Mouse (Mus musculus) MEL (cell line): ENCODE measurements around the gene AC134908.4. TPM values are rescaled to one million over a fixed set of nuclear protein-coding genes. Genes with fewer than 3 reads are reported as not detected.
A peak's percentile ranks its signal among the peaks of the same experiment; 100 is the strongest.

ENCODE experiments used
- DNase-seq: peaks from one replicate; pipeline ENCODE4 v3.0.0; 2011; ENCODE audit warnings: low read depth, low spot score
- H3K27ac ChIP-seq: 2 replicates; pipeline ENCODE4 v1.5.1; 2012; ENCODE audit warnings: low read depth, mild to moderate bottlenecking, control low read depth, low read length, moderate library complexity; ENCODE audit not compliant: control insufficient read depth
- H3K27me3 ChIP-seq, 2 experiments: fragments of 150-350 bp in 1 of 2; sonication (generic) in 1 of 2; 2 replicates each; pipeline ENCODE4 v1.6.1; 2012; ENCODE audit warnings: low read length in 2 of 2, mild to moderate bottlenecking in 2 of 2, improper control_type of control experiment in 1 of 2, moderate library complexity in 1 of 2; ENCODE audit not compliant: insufficient read depth in 2 of 2, control insufficient read depth in 1 of 2
- H3K36me3 ChIP-seq, 2 experiments: 2 replicates each; pipeline ENCODE4 v1.6.1; 2012 to 2014; ENCODE audit warnings: low read length in 2 of 2, improper control_type of control experiment in 1 of 2, inconsistent platforms in 1 of 2, mild to moderate bottlenecking in 1 of 2; ENCODE audit not compliant: insufficient read depth in 2 of 2, control insufficient read depth in 1 of 2
- H3K4me1 ChIP-seq, 2 experiments: fragments of 150-350 bp in 1 of 2; sonication (generic) in 1 of 2; 2 replicates each; pipeline ENCODE4 v1.6.1; 2012; ENCODE audit warnings: low read length in 2 of 2, improper control_type of control experiment in 1 of 2, mild to moderate bottlenecking in 1 of 2; ENCODE audit not compliant: insufficient read depth in 2 of 2, control insufficient read depth in 1 of 2
- H3K4me3 ChIP-seq, 2 experiments: fragments of 150-350 bp in 1 of 2; sonication (generic) in 1 of 2; 2 replicates each; pipeline ENCODE4 v1.5.1; 2012; ENCODE audit warnings: low read depth in 2 of 2, low read length in 2 of 2, mild to moderate bottlenecking in 2 of 2, moderate library complexity in 2 of 2, control low read depth in 1 of 2, improper control_type of control experiment in 1 of 2; ENCODE audit not compliant: control insufficient read depth in 1 of 2, insufficient read depth in 1 of 2
- H3K79me2 ChIP-seq: 2 replicates; pipeline ENCODE4 v1.6.1; 2012; ENCODE audit warnings: mild to moderate bottlenecking, low read length, moderate library complexity; ENCODE audit not compliant: control insufficient read depth, poor library complexity, insufficient read depth
- H3K9ac ChIP-seq: 2 replicates; pipeline ENCODE4 v1.6.1; 2012; ENCODE audit warnings: low read depth, mild to moderate bottlenecking, control low read depth, low read length, moderate library complexity; ENCODE audit not compliant: control insufficient read depth, poor library complexity, severe bottlenecking
- H3K9me3 ChIP-seq: fragments of 150-350 bp; sonication (generic); replicated peaks from 2 replicates; pipeline ENCODE4 v1.6.1; 2012; ENCODE audit warnings: mild to moderate bottlenecking, low read length, improper control_type of control experiment, moderate library complexity; ENCODE audit not compliant: insufficient read depth
- CHD1 ChIP-seq: IDR thresholded peaks from 2 replicates; pipeline ENCODE4 v1.6.1; 2012; ENCODE audit warnings: low read depth, mild to moderate bottlenecking, inconsistent platforms, low read length, improper control_type of control experiment
- CHD2 ChIP-seq: IDR thresholded peaks from 2 replicates; pipeline ENCODE4 v1.6.1; 2011; ENCODE audit warnings: low read length, improper control_type of control experiment
- ELF1 ChIP-seq: IDR thresholded peaks from 2 replicates; pipeline ENCODE4 v1.6.1; 2014; ENCODE audit warnings: low read depth, mild to moderate bottlenecking, inconsistent platforms, low read length, improper control_type of control experiment, moderate library complexity
- EP300 ChIP-seq, 2 experiments: IDR thresholded peaks; 2 replicates each; pipeline ENCODE4 v1.6.1; 2011; ENCODE audit warnings: improper control_type of control experiment in 2 of 2, low read length in 2 of 2, low read depth in 1 of 2, mild to moderate bottlenecking in 1 of 2
- HCFC1 ChIP-seq: IDR thresholded peaks from 2 replicates; pipeline ENCODE4 v1.6.1; 2012; ENCODE audit warnings: low read depth, mild to moderate bottlenecking, inconsistent platforms, low read length, improper control_type of control experiment, moderate library complexity
- JUND ChIP-seq: IDR thresholded peaks from 2 replicates; pipeline ENCODE4 v1.6.1; 2011; ENCODE audit warnings: low read depth, mild to moderate bottlenecking, improper control_type of control experiment, low read length
- MAFK ChIP-seq: IDR thresholded peaks from 2 replicates; pipeline ENCODE4 v1.6.1; 2011; ENCODE audit warnings: low read depth, mild to moderate bottlenecking, low read length, improper control_type of control experiment, borderline replicate concordance
- MAZ ChIP-seq: IDR thresholded peaks from 2 replicates; pipeline ENCODE4 v1.6.1; 2012; ENCODE audit warnings: low read depth, mild to moderate bottlenecking, inconsistent platforms, low read length, improper control_type of control experiment
- MYC ChIP-seq: IDR thresholded peaks from 2 replicates; pipeline ENCODE4 v1.6.1; 2011; ENCODE audit warnings: low read depth, mild to moderate bottlenecking, low read length, improper control_type of control experiment, moderate library complexity
- NELFE ChIP-seq: IDR thresholded peaks from 2 replicates; pipeline ENCODE4 v1.6.1; 2011; ENCODE audit warnings: low read depth, low read length, improper control_type of control experiment
- POLR2A ChIP-seq, 2 experiments: IDR thresholded peaks; 2 replicates each; pipeline ENCODE4 v1.6.1; 2011 to 2012; ENCODE audit warnings: low read length in 2 of 2, mild to moderate bottlenecking in 2 of 2, control low read depth in 1 of 2, improper control_type of control experiment in 1 of 2, low read depth in 1 of 2, moderate library complexity in 1 of 2; ENCODE audit not compliant: control insufficient read depth in 1 of 2, insufficient read depth in 1 of 2, poor library complexity in 1 of 2
- POLR2AphosphoS2 ChIP-seq: IDR thresholded peaks from 2 replicates; pipeline ENCODE4 v1.6.1; 2011; ENCODE audit warnings: low read length, improper control_type of control experiment
- SIN3A ChIP-seq: IDR thresholded peaks from 2 replicates; pipeline ENCODE4 v1.6.1; 2012; ENCODE audit warnings: low read length, improper control_type of control experiment, inconsistent platforms
- TAL1 ChIP-seq: IDR thresholded peaks from 2 replicates; pipeline ENCODE4 v1.6.1; 2012; ENCODE audit warnings: mild to moderate bottlenecking, inconsistent platforms, low read length, moderate library complexity, mixed read lengths
- USF1 ChIP-seq: IDR thresholded peaks from 2 replicates; pipeline ENCODE4 v1.6.1; 2014; ENCODE audit warnings: low read depth, mild to moderate bottlenecking, inconsistent platforms, low read length, improper control_type of control experiment, moderate library complexity
- USF2 ChIP-seq, 2 experiments: IDR thresholded peaks; 2 replicates each; pipeline ENCODE4 v1.6.1; 2011 to 2012; ENCODE audit warnings: improper control_type of control experiment in 2 of 2, low read length in 2 of 2, borderline replicate concordance in 1 of 2, inconsistent platforms in 1 of 2, low read depth in 1 of 2, mild to moderate bottlenecking in 1 of 2; ENCODE audit not compliant: insufficient read depth in 1 of 2
- ZC3H11A ChIP-seq: IDR thresholded peaks from 2 replicates; pipeline ENCODE4 v1.6.1; 2012; ENCODE audit warnings: low read depth, mild to moderate bottlenecking, inconsistent platforms, low read length, improper control_type of control experiment
- ZKSCAN1 ChIP-seq: IDR thresholded peaks from 2 replicates; pipeline ENCODE4 v1.6.1; 2012; ENCODE audit warnings: low read depth, mild to moderate bottlenecking, inconsistent platforms, low read length, improper control_type of control experiment, moderate library complexity
- polyA plus RNA-seq, 2 experiments: library from polyadenylated mRNA; stranded (reverse) in 1 of 2; unstranded in 1 of 2; fragments of >175 nt in 1 of 2; fragments of >200 nt in 1 of 2; gene quantifications; 2 replicates each; pipeline versions ENCODE4 v1.2.1 to v1.2.4; 2012; ENCODE audit warnings: low replicate concordance in 2 of 2, low read depth in 1 of 2; ENCODE audit not compliant: insufficient read length in 2 of 2, insufficient read depth in 1 of 2, missing spikeins in 1 of 2
- total RNA-seq: library from RNA; depleted of rRNA; stranded (reverse); fragments of 300-350 nt; gene quantifications from 2 replicates; pipeline ENCODE4 v1.2.3, GENCODE M21; 2012

Gene AC134908.4
- total and polyA plus RNA-seq, 3 experiments: 0.92 TPM; not detected in 2

DNA sequence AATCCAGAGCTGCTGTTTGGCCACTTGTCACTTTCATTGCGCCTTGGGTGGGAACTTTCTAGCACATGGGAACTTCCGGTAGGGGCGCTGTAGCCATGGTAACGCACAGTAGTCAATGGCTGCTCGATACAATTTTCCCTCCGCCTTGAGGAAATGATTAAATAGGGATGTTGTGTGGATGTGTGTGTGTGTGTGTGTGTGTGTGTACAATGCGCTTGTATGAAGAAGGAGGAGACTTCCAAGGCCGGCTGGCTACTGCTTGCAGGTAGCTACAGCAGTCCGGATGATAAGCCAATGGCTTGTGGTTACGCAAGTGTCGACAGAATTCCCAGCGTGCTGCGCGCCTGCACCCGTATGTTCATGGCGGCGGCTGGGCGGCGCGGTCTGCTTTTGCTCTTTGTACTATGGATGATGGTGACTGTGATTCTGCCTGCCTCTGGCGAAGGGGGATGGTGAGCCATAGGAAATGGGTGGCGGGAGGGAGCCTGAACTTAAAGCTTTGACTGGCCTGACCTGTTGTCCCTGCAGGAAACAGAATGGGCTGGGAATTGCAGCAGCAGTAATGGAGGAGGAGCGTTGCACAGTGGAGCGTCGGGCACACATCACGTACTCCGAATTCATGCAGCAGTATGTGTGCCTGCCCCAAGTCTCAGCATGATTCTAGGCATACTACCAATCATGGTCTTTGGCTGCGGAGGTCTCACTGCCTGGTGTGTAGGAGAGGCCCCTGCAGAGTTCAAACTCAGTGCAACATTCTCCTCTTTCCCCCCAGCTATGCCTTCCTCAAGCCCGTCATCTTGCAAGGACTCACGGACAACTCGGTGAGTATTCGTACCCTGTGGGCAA is 33.5 kb upstream of the AC134908.4 start, which contains the start of gene Jmjd8 (continued):
- TF ChIP-seq ELF1: peak; percentile 71
- TF ChIP-seq HCFC1: peak; percentile 84
- TF ChIP-seq USF1: 0 out of 2 replicates have a peak, but pooled peaks have one; percentile 36
- TF ChIP-seq POLR2A (IDR thresholded peaks at IDR 0.05; ENCODE audit: control insufficient read depth in 1 of 2, insufficient read depth in 1 of 2, low read depth in 1 of 2, low read length in 2 of 2, poor library complexity in 1 of 2): peak; percentile 83 to 84; a peak in 2 of 4 replicates
- no peak for TF ChIP-seq ZC3H11A

DNA sequence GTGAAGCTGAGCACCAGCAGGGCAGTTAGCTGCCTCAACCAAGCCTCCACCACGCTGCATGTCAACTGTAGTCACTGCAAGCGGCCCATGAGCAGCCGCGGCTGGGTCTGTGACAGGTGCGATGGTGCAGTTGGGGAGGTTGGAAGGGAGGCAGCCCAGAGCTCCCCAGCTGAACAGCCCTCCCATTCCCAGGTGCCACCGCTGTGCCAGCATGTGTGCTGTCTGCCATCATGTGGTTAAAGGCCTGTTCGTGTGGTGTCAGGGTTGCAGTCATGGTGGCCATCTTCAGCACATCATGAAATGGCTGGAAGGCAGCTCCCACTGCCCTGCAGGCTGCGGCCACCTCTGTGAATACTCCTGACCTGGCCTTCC is 32.8 kb upstream of the AC134908.4 start:
- TF ChIP-seq MYC: no peak
- no peak for TF ChIP-seq TAL1
- no peak for TF ChIP-seq EP300 (IDR thresholded peaks at IDR 0.05; ENCODE audit: low read depth in 1 of 2, low read length in 2 of 2)
- no peak for TF ChIP-seq POLR2A (IDR thresholded peaks at IDR 0.05; ENCODE audit: control insufficient read depth in 1 of 2, insufficient read depth in 1 of 2, low read depth in 1 of 2, low read length in 2 of 2, poor library complexity in 1 of 2)
- no peak for TF ChIP-seq NELFE
- TF ChIP-seq USF2 (IDR thresholded peaks at IDR 0.05; ENCODE audit: borderline replicate concordance in 1 of 2, insufficient read depth in 1 of 2, low read depth in 1 of 2, low read length in 2 of 2): no peak
- no peak for TF ChIP-seq CHD2
- TF ChIP-seq SIN3A: no peak
- no peak for TF ChIP-seq POLR2AphosphoS2
- TF ChIP-seq ELF1: no peak
- TF ChIP-seq JUND: no peak
- TF ChIP-seq MAZ: no peak
- no peak for TF ChIP-seq CHD1
- no peak for TF ChIP-seq MAFK
- no peak for TF ChIP-seq ZKSCAN1
- H3K9me3 ChIP-seq: no peaks in the 10 kb centered on the region
- H3K4me1 ChIP-seq: peaks cover 0 to 38% of the 10 kb centered on the region in 2 experiments; a peak in 2 of 4 replicates
- H3K79me2 ChIP-seq: peaks cover 62% of the 10 kb centered on the region
- 0 out of 2 replicates have a peak overlapping the region, but pooled peaks have one; percentile 27 for H3K27ac ChIP-seq
- H3K4me3 ChIP-seq: peak overlapping the region in 1 of 2 experiments; percentile 81; a peak in 2 of 4 replicates
- H3K9ac ChIP-seq: peak overlapping the region; percentile 83; the same call in 1 of the 2 replicates
- no peaks in the 10 kb centered on the region for H3K27me3 ChIP-seq
- DNase-seq: no peak
- H3K36me3 ChIP-seq: peaks cover 0 to 13% of the 10 kb centered on the region in 2 experiments; a peak in 2 of 4 replicates
